Comparison of ENCODE assay signal across 31 mouse cellular contexts in the genomic region with DNA sequence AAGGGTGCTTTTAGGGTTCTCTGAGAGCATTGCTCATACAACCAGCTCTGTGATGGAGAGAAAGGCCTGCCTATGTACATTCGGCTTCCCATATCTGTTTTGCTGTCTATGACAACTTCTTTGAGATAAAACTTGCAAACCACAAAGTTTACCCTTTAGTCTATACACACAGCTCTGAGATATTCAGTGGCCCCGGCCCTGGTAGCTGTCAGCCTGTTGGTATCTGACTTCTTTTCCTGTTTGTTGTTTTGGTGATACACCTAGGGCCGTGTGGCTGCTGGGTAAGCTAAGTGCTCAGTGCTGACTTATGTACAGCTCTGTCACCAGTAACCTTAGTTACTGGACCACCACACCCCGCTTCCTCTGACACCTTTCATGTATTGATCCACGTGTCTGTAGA. TPM values are rescaled to one million over a fixed set of nuclear protein-coding genes. Genes with fewer than 3 reads are reported as not detected.
DNase-seq lines count a peak whose midpoint lies in the region; ATAC-seq and TF ChIP-seq lines count a peak whose summit lies in the region.
"Had no signal": no experiment of that assay in that cellular context is flagged by ENCODE, and none has a peak within 500 bp of the region (broad histone marks: within the 10 kb centered on the region; RNA-seq: fewer than 3 reads in every experiment).

No protein-coding gene starts in this region.

- intact Hi-C loops in left cerebral cortex, postnatal 25 days (cut with DNase I): no loop called here

- DNase-seq in CD4-positive, CD25-positive, alpha-beta regulatory T cell, adult 2 months (ENCODE audit: low read depth, low spot score): peak; percentile 74
- peak; percentile 61 for DNase-seq in MEL (ENCODE audit: low read depth, low spot score)
- no peak for DNase-seq in liver, embryonic 14.5 days (ENCODE audit: low read depth in 3 of 3, low spot score in 3 of 3)
- no peak for DNase-seq in hindbrain, embryonic 14.5 days (ENCODE audit: low spot score)
- DNase-seq in cerebellum, postnatal 25 days: no peak
- no peak for DNase-seq in left cerebral cortex, postnatal 25 days (ENCODE audit: low spot score in 2 of 2)
- DNase-seq: adrenal gland, adult 2 months; cerebellum, adult 11-12 months; cerebellum, postnatal 10 days; gastrocnemius, postnatal 25 days; heart, adult 2 months; kidney, adult 9 months; kidney, postnatal 14 days; layer of hippocampus, postnatal 36 days; lung, adult 18-20 months; lung, postnatal 10 days; right cerebral cortex, adult 18-20 months; right cerebral cortex, postnatal 4 days; thymus, adult 2 months had no signal

- H3K4me3 ChIP-seq in MEL (ENCODE audit: control insufficient read depth in 1 of 2, insufficient read depth in 1 of 2, low read depth in 2 of 2, low read length in 2 of 2): no peak overlapping the region
- H3K4me3 ChIP-seq in liver, embryonic 14.5 days (ENCODE audit: insufficient read depth in 1 of 2, low read depth in 2 of 2, low read length in 2 of 2): no peak overlapping the region
- no peak overlapping the region for H3K4me3 ChIP-seq in hindbrain, embryonic 14.5 days (replicated peaks; ENCODE audit: low read length)
- H3K4me3 ChIP-seq: heart, adult 2 months; hindbrain, embryonic 12.5 days; intestine, embryonic 15.5 days; limb, embryonic 13.5 days; midbrain, embryonic 13.5 days; neural tube, embryonic 12.5 days had no signal

- TF ChIP-seq POLR2A in MEL (IDR thresholded peaks at IDR 0.05; ENCODE audit: control insufficient read depth in 1 of 2, insufficient read depth in 1 of 2, low read depth in 1 of 2, low read length in 2 of 2, poor library complexity in 1 of 2): no peak

- peaks cover 0 to 51% of the 10 kb centered on the region in 2 experiments; a peak in 2 of 4 replicates for H3K36me3 ChIP-seq in MEL (ENCODE audit: control insufficient read depth in 1 of 2, insufficient read depth in 2 of 2, low read length in 2 of 2)
- no peaks in the 10 kb centered on the region for H3K36me3 ChIP-seq in liver, embryonic 14.5 days (replicated peaks; ENCODE audit: control insufficient read depth, insufficient read depth, low read depth)
- H3K36me3 ChIP-seq in hindbrain, embryonic 14.5 days (replicated peaks; ENCODE audit: control insufficient read depth, insufficient read depth): no peaks in the 10 kb centered on the region
- H3K36me3 ChIP-seq: hindbrain, embryonic 12.5 days; intestine, embryonic 15.5 days; limb, embryonic 13.5 days; midbrain, embryonic 13.5 days; neural tube, embryonic 12.5 days had no signal

- no peak for TF ChIP-seq CTCF in MEL (IDR thresholded peaks at IDR 0.05 in 2 of 3, conservative IDR thresholded peaks at IDR 0.05 in 1 of 3; ENCODE audit: control insufficient read depth in 1 of 3, insufficient read depth in 1 of 3, low read depth in 2 of 3, low read length in 3 of 3, poor library complexity in 1 of 3, severe bottlenecking in 1 of 3)
- no peak for TF ChIP-seq CTCF in liver, embryonic 14.5 days (IDR thresholded peaks at IDR 0.05; ENCODE audit: low read depth)

- no peaks in the 10 kb centered on the region for H3K27me3 ChIP-seq in MEL (ENCODE audit: control insufficient read depth in 1 of 2, insufficient read depth in 2 of 2, low read length in 2 of 2)
- no peaks in the 10 kb centered on the region for H3K27me3 ChIP-seq in liver, embryonic 14.5 days (ENCODE audit: control insufficient read depth, insufficient read depth, low read length)
- H3K27me3 ChIP-seq in hindbrain, embryonic 14.5 days (ENCODE audit: control insufficient read depth, insufficient read depth, low read length): no peaks in the 10 kb centered on the region
- H3K27me3 ChIP-seq: hindbrain, embryonic 12.5 days; intestine, embryonic 15.5 days; limb, embryonic 13.5 days; midbrain, embryonic 13.5 days; neural tube, embryonic 12.5 days had no signal

- peak overlapping the region; percentile 62 for H3K27ac ChIP-seq in MEL (ENCODE audit: control insufficient read depth, low read depth, low read length)
- no peak overlapping the region for H3K27ac ChIP-seq in liver, embryonic 14.5 days
- no peak overlapping the region for H3K27ac ChIP-seq in hindbrain, embryonic 14.5 days
- H3K27ac ChIP-seq: heart, adult 2 months; hindbrain, embryonic 12.5 days; intestine, embryonic 15.5 days; limb, embryonic 13.5 days; midbrain, embryonic 13.5 days; neural tube, embryonic 12.5 days had no signal

- no peak overlapping the region for H3K9ac ChIP-seq in MEL (ENCODE audit: control insufficient read depth, low read depth, low read length, poor library complexity, severe bottlenecking)
- no peak overlapping the region for H3K9ac ChIP-seq in liver, embryonic 14.5 days (replicated peaks)
- no peak overlapping the region for H3K9ac ChIP-seq in hindbrain, embryonic 14.5 days
- H3K9ac ChIP-seq: hindbrain, embryonic 12.5 days; intestine, embryonic 15.5 days; limb, embryonic 13.5 days; midbrain, embryonic 13.5 days; neural tube, embryonic 12.5 days had no signal

- 25% methylated on average over 5 of the region's 5 CpGs for WGBS in liver, embryonic 14.5 days (ENCODE audit: insufficient replicate concordance)
- WGBS in hindbrain, embryonic 14.5 days: 89% methylated on average over 5 of the region's 5 CpGs

- H3K4me1 ChIP-seq in MEL (ENCODE audit: control insufficient read depth in 1 of 2, insufficient read depth in 2 of 2, low read length in 2 of 2): peaks cover 32 to 69% of the 10 kb centered on the region in 2 experiments
- H3K4me1 ChIP-seq in liver, embryonic 14.5 days (replicated peaks; ENCODE audit: control insufficient read depth in 2 of 2, insufficient read depth in 2 of 2, low read length in 1 of 2): peaks cover 12 to 45% of the 10 kb centered on the region in 2 experiments
- peaks cover 5% of the 10 kb centered on the region; the same call in 1 of the 2 replicates for H3K4me1 ChIP-seq in hindbrain, embryonic 14.5 days (replicated peaks; ENCODE audit: control insufficient read depth, insufficient read depth, low read length)

- TF ChIP-seq RAD21 in MEL (IDR thresholded peaks at IDR 0.05; ENCODE audit: low read depth, low read length): no peak

- H3K9me3 ChIP-seq in MEL (replicated peaks; ENCODE audit: insufficient read depth, low read length): no peaks in the 10 kb centered on the region
- H3K9me3 ChIP-seq in liver, embryonic 14.5 days (ENCODE audit: control insufficient read depth, low read length): no peaks in the 10 kb centered on the region
- no peaks in the 10 kb centered on the region for H3K9me3 ChIP-seq in hindbrain, embryonic 14.5 days (ENCODE audit: control insufficient read depth, low read length)
- H3K9me3 ChIP-seq: hindbrain, embryonic 12.5 days; intestine, embryonic 15.5 days; limb, embryonic 13.5 days; midbrain, embryonic 13.5 days; neural tube, embryonic 12.5 days had no signal

- H3K4me2 ChIP-seq in liver, embryonic 14.5 days (ENCODE audit: low read depth): no peak overlapping the region
- no peak overlapping the region for H3K4me2 ChIP-seq in hindbrain, embryonic 14.5 days (replicated peaks)
- H3K4me2 ChIP-seq: hindbrain, embryonic 12.5 days; intestine, embryonic 15.5 days; limb, embryonic 13.5 days; midbrain, embryonic 13.5 days; neural tube, embryonic 12.5 days had no signal

- TF ChIP-seq EP300 in MEL (IDR thresholded peaks at IDR 0.05; ENCODE audit: low read depth in 1 of 2, low read length in 2 of 2): peak; percentile 37 to 48; a peak in 3 of 4 replicates
- no peak for TF ChIP-seq EP300 in liver, embryonic 14.5 days (IDR thresholded peaks at IDR 0.05; ENCODE audit: low read depth)

- peak; percentile 27; the same call in 1 of the 2 replicates for ATAC-seq in liver, embryonic 14.5 days (ENCODE audit: insufficient read depth)
- ATAC-seq in neutrophil, adult 5-6 weeks (ENCODE audit: extremely low read depth, insufficient number of reproducible peaks, low FRiP score, poor library complexity, severe bottlenecking): peak; percentile 33; the same call in 1 of the 2 replicates
- no peak for ATAC-seq in hindbrain, embryonic 14.5 days (ENCODE audit: low FRiP score)
- ATAC-seq: intestine, embryonic 15.5 days; midbrain, embryonic 13.5 days had no signal

- H3K79me2 ChIP-seq in MEL (ENCODE audit: control insufficient read depth, insufficient read depth, low read length, poor library complexity): peaks cover 27% of the 10 kb centered on the region

TF ChIP-seq in MEL, 35 proteins besides CTCF, POLR2A, EP300 and RAD21 (continues in another document):
- TF ChIP-seq GATA1 (IDR thresholded peaks at IDR 0.05; ENCODE audit: low read depth, low read length) (peak; percentile 76), HCFC1 (IDR thresholded peaks at IDR 0.05; ENCODE audit: low read depth, low read length) (no peak), MXI1 (IDR thresholded peaks at IDR 0.05; ENCODE audit: low read depth, low read length) (peak; percentile 38; the same call in 1 of the 2 replicates)

RNA-seq across cellular contexts. Expression of a gene that starts 19.6 kb away (rescaled TPM):
- total RNA-seq in MEL (2012; rRNA removed): 81.8 and 92.7 TPM in 2 replicates
- 100 to 1,000 TPM in 1 of 2 experiments, not detected in 1; 127 TPM for polyA plus RNA-seq in MEL (2012; ENCODE audit: insufficient read depth in 1 of 2, insufficient read length in 2 of 2, low read depth in 1 of 2, low replicate concordance in 2 of 2, missing spikeins in 1 of 2)
- 10.8 and 12.5 TPM in 2 replicates for polyA plus RNA-seq in liver, embryonic 14.5 days (2012; rRNA removed)
- 12.2 and 13.0 TPM in 2 replicates for polyA plus RNA-seq in liver, embryonic 14.5 days (2014; fragmentation: Nextera tagmentation; extraction: Ambion mirVana)
- total RNA-seq in neutrophil, adult 5-6 weeks (2017): 12.2 and 18.4 TPM in 2 replicates
- 352 and 396 TPM in 2 replicates for polyA plus RNA-seq in hindbrain, embryonic 14.5 days (2014; fragmentation: Nextera tagmentation; extraction: Ambion mirVana)
- total RNA-seq in left cerebral cortex, postnatal 25 days (2021): 100 to 1,000 TPM; 308 to 337 TPM

RNA-seq across cellular contexts. Expression of a gene that starts 38.9 kb away (rescaled TPM):
- total RNA-seq in MEL (2012; rRNA removed): 0.20 TPM in 1 of 2 replicates, not detected in the other
- polyA plus RNA-seq in MEL (2012; ENCODE audit: insufficient read depth in 1 of 2, insufficient read length in 2 of 2, low read depth in 1 of 2, low replicate concordance in 2 of 2, missing spikeins in 1 of 2): under 1 TPM in 1 of 2 experiments, not detected in 1; 0.28 TPM
- 0.01 and 0.02 TPM in 2 replicates for polyA plus RNA-seq in liver, embryonic 14.5 days (2012; rRNA removed)
- 0.05 TPM in 1 of 2 replicates, not detected in the other for polyA plus RNA-seq in liver, embryonic 14.5 days (2014; fragmentation: Nextera tagmentation; extraction: Ambion mirVana)
- not detected in 2 replicates for total RNA-seq in neutrophil, adult 5-6 weeks (2017)
- not detected in 2 replicates for polyA plus RNA-seq in hindbrain, embryonic 14.5 days (2014; fragmentation: Nextera tagmentation; extraction: Ambion mirVana)
- total RNA-seq in left cerebral cortex, postnatal 25 days (2021): not detected
- total RNA-seq: adrenal gland, adult 2 months; gastrocnemius, postnatal 25 days; heart, adult 2 months; heart, postnatal 25 days; layer of hippocampus, adult 8-10 months; layer of hippocampus, postnatal 36 days; left cerebral cortex, postnatal 14 days; monocyte, adult 5-6 weeks had no signal
- polyA plus RNA-seq: adrenal gland, adult 2 months; forebrain, embryonic 11.5 days; heart, adult 2 months; heart, embryonic 14.5 days; limb, embryonic 13.5 days had no signal

RNA-seq across cellular contexts. Expression of a gene that starts 45.4 kb away (rescaled TPM):
- total RNA-seq in MEL (2012; rRNA removed): 4.5 and 5.0 TPM in 2 replicates
- polyA plus RNA-seq in MEL (2012; ENCODE audit: insufficient read depth in 1 of 2, insufficient read length in 2 of 2, low read depth in 1 of 2, low replicate concordance in 2 of 2, missing spikeins in 1 of 2): 10 to 100 TPM in 1 of 2 experiments, not detected in 1; 19.6 TPM
- 1.2 and 1.5 TPM in 2 replicates for polyA plus RNA-seq in liver, embryonic 14.5 days (2012; rRNA removed)
- polyA plus RNA-seq in liver, embryonic 14.5 days (2014; fragmentation: Nextera tagmentation; extraction: Ambion mirVana): 1.2 and 1.9 TPM in 2 replicates
- 0.12 and 0.23 TPM in 2 replicates for total RNA-seq in neutrophil, adult 5-6 weeks (2017)
- 0.25 and 0.40 TPM in 2 replicates for polyA plus RNA-seq in hindbrain, embryonic 14.5 days (2014; fragmentation: Nextera tagmentation; extraction: Ambion mirVana)
- 1 to 10 TPM in 1 of 2 experiments, under 1 TPM in 1; 0.73 to 1.2 TPM for total RNA-seq in left cerebral cortex, postnatal 25 days (2021)

Comparison
In these comparisons a context has a peak if more than half of its experiments do, and no peak if none do; other contexts are left out.
1. DNase-seq: peak in CD4-positive, CD25-positive, alpha-beta regulatory T cell, adult 2 months (single experiment) and MEL (single experiment); none in liver, embryonic 14.5 days (0 of 3), hindbrain, embryonic 14.5 days (single experiment), cerebellum, postnatal 25 days (0 of 2) and left cerebral cortex, postnatal 25 days (0 of 2).